Mouse (Mus musculus): ENCODE data around the gene Gm49336.

DNA sequence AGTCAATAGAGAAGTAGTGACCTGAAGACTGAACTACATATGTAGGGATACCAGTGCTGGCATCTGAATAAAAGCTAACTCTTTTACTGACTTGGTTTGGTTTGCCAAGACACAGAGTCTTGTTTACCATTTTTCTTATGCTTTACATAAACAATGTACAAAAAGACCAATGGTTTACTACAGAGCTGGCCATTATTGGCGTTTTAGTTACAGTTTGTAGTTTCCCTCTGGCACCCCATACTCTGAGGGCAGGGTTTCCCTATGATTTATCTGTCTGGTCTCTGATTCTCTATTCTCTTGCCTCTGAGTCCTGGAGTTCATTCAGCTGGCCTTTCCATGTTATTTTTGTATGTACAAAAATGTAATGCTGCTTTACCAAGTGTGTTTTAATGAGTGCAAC, 44.2 kb upstream of the Gm49336 start:
- TF ChIP-seq CTCF (IDR thresholded peaks at IDR 0.05; ENCODE audit: low read depth): no peak
- no peak for TF ChIP-seq EP300 (IDR thresholded peaks at IDR 0.05; ENCODE audit: low read depth)
